Comparison of ENCODE assay signal across 8 mouse cellular contexts in the genomic region with DNA sequence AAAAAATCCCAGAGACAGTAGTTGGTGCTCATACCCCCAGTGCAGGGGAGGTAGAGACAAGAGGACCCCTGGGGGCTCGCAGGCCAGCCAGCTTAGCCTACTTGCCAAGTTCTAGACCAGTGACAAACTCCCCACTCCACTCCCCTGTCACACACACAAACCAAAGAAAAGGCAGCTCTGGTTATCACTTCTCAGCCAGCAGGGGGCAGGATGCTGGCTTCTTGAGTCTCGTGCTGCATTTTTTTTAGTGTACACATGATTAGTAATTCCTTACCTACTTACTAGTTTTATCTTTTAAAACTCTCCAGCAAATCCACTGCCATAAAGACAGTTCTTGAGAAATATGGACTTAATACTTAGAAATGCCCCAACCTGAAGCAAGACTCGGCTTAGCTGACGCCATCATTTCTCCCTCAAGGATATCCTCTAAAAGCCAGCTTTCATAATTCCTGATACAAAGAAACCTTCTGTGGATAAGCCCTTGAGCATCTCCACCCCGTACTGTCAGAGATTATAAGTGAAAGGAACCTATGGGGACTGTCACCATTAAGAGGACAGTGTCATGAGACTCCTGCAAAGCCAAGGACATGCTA. TPM values are rescaled to one million over a fixed set of nuclear protein-coding genes. Genes with fewer than 3 reads are reported as not detected.
DNase-seq lines count a peak whose midpoint lies in the region; ATAC-seq and TF ChIP-seq lines count a peak whose summit lies in the region.

No protein-coding gene starts in this region.

- 60% methylated on average over 5 of the region's 5 CpGs for WGBS in lung, postnatal 0 days
- 71% methylated on average over 5 of the region's 5 CpGs for WGBS in midbrain, embryonic 10.5 days

- no peaks in the 10 kb centered on the region for H3K9me3 ChIP-seq in lung, postnatal 0 days (ENCODE audit: low read length)
- no peaks in the 10 kb centered on the region; the same call in 1 of the 2 replicates for H3K9me3 ChIP-seq in midbrain, embryonic 10.5 days (replicated peaks)

- no peak for ATAC-seq in lung, postnatal 0 days

- peaks cover 6% of the 10 kb centered on the region; the same call in 1 of the 2 replicates for H3K4me1 ChIP-seq in lung, postnatal 0 days (ENCODE audit: insufficient read depth, low read depth, low read length)
- peaks cover 22% of the 10 kb centered on the region for H3K4me1 ChIP-seq in midbrain, embryonic 10.5 days

- intact Hi-C loops in gastrocnemius, adult 2 months (cut with DNase I), result no loop called here

- DNase-seq in gastrocnemius, adult 2 months, result peak; percentile 42
- no peak for DNase-seq in gastrocnemius, adult 8-10 months (ENCODE audit: low spot score in 2 of 2)
- peak; percentile 28 for DNase-seq in ovary, postnatal 36 days (ENCODE audit: low spot score)
- DNase-seq in ovary, adult 18-20 months (ENCODE audit: low spot score), result no peak
- DNase-seq in adrenal gland, postnatal 10 days, result peak; percentile 57
- peak; percentile 72 for DNase-seq in lung, postnatal 0 days (ENCODE audit: low spot score)
- DNase-seq in layer of hippocampus, postnatal 14 days (ENCODE audit: low spot score in 2 of 2), result no peak
- no peak for DNase-seq in midbrain, embryonic 10.5 days (ENCODE audit: low spot score)

- TF ChIP-seq CTCF in gastrocnemius, adult 2 months (IDR thresholded peaks at IDR 0.05), result peak; percentile 75
- peak; percentile 71 for TF ChIP-seq CTCF in lung, postnatal 0 days (IDR thresholded peaks at IDR 0.05)

- H3K4me3 ChIP-seq in gastrocnemius, adult 2 months, result no peak overlapping the region; the same call in none of the 2 replicates
- no peak overlapping the region for H3K4me3 ChIP-seq in lung, postnatal 0 days (ENCODE audit: low read depth, low read length)
- H3K4me3 ChIP-seq in midbrain, embryonic 10.5 days, result no peak overlapping the region

- no peaks in the 10 kb centered on the region for H3K27me3 ChIP-seq in lung, postnatal 0 days (replicated peaks; ENCODE audit: insufficient read depth, low read length)
- no peaks in the 10 kb centered on the region for H3K27me3 ChIP-seq in midbrain, embryonic 10.5 days (ENCODE audit: low read depth, poor library complexity, severe bottlenecking)

- H3K27ac ChIP-seq in gastrocnemius, adult 2 months, result peak overlapping the region; percentile 66
- no peak overlapping the region for H3K27ac ChIP-seq in lung, postnatal 0 days (ENCODE audit: low read length)
- no peak overlapping the region for H3K27ac ChIP-seq in midbrain, embryonic 10.5 days (replicated peaks)

- H3K4me2 ChIP-seq in lung, postnatal 0 days (replicated peaks; ENCODE audit: low read depth, low read length), result no peak overlapping the region

- H3K36me3 ChIP-seq in lung, postnatal 0 days (ENCODE audit: insufficient read depth, low read length), result no peaks in the 10 kb centered on the region
- H3K36me3 ChIP-seq in midbrain, embryonic 10.5 days, result peaks cover 23% of the 10 kb centered on the region

- no peak for TF ChIP-seq EP300 in lung, postnatal 0 days (IDR thresholded peaks at IDR 0.05)

- no peak overlapping the region for H3K9ac ChIP-seq in lung, postnatal 0 days (replicated peaks; ENCODE audit: low read depth)

RNA-seq across cellular contexts. Expression of a gene that starts 11.6 kb away (rescaled TPM):
- total RNA-seq in gastrocnemius, adult 2 months (2021), result 10 to 100 TPM; 21.2 to 31.0 TPM
- total RNA-seq in gastrocnemius, adult 8-10 months (2022), result 10 to 100 TPM; 26.9 to 36.7 (median 27.8) TPM
- total RNA-seq in adrenal gland, postnatal 10 days (2021), result 10 to 100 TPM; 13.5 to 14.6 TPM
- 19.7 and 20.0 TPM in 2 replicates for polyA plus RNA-seq in lung, postnatal 0 days (2015; fragmentation: Nextera tagmentation; extraction: Ambion mirVana)
- 10 to 100 TPM; 42.4 to 48.1 TPM for total RNA-seq in layer of hippocampus, postnatal 14 days (2021)
- polyA plus RNA-seq in midbrain, embryonic 10.5 days (2016; fragmentation: Nextera tagmentation; extraction: Ambion mirVana), result 77.7 and 85.5 TPM in 2 replicates

Comparison
In these comparisons a context has a peak if more than half of its experiments do, and no peak if none do; other contexts are left out.
1. DNase-seq: peak in gastrocnemius, adult 2 months (single experiment), ovary, postnatal 36 days (single experiment), adrenal gland, postnatal 10 days (single experiment) and lung, postnatal 0 days (single experiment); none in gastrocnemius, adult 8-10 months (0 of 2), ovary, adult 18-20 months (single experiment), layer of hippocampus, postnatal 14 days (0 of 2) and midbrain, embryonic 10.5 days (single experiment).